Mouse (Mus musculus): ENCODE measurements around the gene Pacs2. TPM values are rescaled to one million over a fixed set of nuclear protein-coding genes. Genes with fewer than 3 reads are reported as not detected.

Gene Pacs2
- total RNA-seq, 2 experiments from 2014 or later, result 10.0 to 16.8 TPM

DNA sequence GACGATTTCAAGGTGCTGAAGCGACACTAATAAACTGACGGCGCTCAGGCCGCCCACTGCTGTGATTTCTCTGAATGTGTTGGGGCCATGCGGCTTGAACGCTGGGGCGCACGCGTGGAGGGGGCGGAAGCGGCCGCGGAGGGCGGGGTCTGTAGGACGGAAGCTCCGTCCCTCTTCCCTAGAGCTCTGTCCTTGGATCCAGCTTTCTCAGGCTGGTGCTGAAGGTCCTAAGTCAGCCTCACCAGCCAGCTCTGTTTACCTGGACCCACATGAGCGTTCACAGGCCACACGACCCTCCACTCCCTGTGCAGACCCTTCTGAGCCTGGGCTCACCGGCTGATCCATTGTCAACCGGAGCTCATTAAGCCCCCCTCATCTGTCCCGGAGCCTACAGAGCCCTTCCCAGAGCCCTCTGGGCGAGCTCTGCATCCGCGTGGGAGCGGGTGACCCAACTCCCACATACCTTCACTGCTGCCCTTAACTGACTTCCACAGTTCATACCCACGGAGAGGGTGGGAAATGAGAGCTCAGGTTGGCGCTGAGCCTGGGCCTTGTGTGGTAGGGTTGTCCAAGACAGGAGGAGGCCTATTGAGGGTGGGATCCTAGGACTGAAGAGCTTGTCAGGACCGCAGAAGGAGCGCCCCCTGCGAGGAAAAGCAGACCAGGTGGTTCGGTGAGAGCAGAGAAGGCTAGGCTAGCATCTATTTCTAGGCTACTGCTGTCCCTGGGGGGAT lies 60.2 kb downstream of the Pacs2 start, which contains the start of gene Tex22:
Gene Tex22 (plus strand): TSS at position 174 of the 734 bp plus-strand sequence.
- ATAC-seq (replicated peaks; ENCODE audit: poor library complexity), result peak; percentile 76

DNA sequence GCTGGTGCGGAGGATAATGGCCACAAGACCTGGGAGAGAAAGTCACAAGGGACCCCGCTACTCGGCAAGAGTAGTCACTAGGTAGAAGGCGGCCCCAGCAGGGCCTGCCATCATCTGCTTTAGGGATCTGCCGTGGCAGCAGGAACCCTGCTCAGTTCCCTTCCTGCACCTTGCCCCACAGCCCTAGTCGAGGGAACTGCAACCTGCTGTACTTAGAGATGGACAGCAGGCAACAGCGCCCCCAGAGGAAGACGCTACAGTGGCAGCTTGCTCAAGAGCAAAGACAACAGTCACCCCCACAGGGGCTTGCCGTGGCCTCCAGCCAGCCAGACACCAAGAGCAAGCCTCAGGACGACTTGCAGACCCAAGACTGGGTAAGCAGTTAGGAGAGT lies 60.8 kb downstream of the Pacs2 start:
- peak; percentile 90 for ATAC-seq (replicated peaks; ENCODE audit: poor library complexity)

DNA sequence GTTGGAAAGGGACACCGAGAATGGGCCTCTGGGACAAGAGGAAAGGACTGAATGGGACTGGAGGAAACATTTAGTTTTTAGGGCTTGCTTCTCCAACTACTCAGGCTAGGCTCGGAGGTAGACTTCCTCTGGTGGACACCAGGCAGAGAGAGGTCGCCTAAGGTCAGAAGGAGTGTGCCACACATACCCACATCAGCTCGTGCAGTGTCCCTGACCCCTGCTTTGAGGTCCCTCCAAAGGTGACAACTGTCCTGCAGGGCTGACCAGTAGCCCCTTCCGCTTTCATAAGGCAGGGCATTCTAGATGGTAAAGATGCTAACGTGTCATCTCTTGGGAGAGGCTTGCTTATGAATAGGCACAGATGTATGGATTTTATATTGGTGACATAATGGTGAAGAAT lies 61.2 kb downstream of the Pacs2 start:
- ATAC-seq (replicated peaks; ENCODE audit: poor library complexity), result no peak

DNA sequence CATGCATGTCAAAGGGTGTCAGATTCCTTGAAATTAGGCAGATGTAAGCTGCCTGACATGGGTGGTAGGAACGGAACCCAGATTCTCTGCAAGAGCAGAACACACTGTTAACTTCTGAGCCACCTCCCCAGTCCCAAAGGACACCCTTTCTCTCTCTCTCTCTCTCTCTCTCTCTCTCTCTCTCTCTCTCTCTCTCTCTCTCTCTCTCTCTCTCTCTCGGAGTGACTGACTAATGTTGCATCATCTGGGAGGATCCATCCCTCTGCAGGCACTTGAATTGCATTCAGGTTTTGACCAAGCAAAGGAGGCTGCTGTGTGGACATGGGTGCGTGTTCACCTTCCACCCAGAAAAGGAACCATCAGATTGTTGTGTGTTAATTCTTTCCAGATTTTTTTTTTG lies 73.0 kb downstream of the Pacs2 start:
- no peak for ATAC-seq (replicated peaks; ENCODE audit: poor library complexity)

DNA sequence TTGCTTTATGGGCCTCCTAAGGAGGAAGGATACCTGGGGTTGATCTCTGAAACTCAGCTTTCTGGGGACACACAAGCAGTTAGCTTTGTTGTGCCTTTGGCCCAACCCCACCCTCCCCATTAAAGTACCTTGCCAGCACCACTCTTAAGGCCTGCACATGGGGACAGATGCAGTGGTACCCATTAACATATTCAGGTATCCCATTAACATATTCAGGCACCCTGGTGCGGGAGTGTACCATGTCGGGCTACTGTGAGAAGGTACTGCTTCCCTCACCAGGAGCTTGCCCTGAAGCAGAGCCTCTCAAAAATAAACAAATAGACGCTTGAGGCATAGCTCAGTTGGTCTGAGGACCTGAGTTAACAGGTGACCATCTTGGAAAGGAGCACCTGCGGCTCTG lies 73.7 kb downstream of the Pacs2 start:
- ATAC-seq (replicated peaks; ENCODE audit: poor library complexity), result no peak

DNA sequence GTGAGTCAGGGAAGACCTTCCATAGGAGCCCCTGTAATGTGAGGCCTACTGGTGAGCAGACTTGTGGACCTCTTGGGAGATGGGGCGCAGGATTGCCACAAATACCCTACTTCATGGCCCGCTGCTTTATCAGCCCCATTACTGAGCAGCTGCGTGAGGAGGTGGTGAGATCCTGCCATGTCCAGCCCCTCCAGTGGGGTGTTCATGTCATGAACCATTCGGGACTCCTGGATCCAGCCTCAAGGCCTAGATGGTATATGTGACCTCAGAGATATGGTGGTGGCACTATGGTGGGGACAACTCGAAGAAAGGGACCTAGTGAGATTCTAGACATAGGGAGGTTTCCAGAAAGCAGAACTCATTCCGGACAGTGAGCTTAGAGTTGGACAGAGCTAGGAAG lies 74.8 kb downstream of the Pacs2 start:
- no peak for ATAC-seq (replicated peaks; ENCODE audit: poor library complexity)

DNA sequence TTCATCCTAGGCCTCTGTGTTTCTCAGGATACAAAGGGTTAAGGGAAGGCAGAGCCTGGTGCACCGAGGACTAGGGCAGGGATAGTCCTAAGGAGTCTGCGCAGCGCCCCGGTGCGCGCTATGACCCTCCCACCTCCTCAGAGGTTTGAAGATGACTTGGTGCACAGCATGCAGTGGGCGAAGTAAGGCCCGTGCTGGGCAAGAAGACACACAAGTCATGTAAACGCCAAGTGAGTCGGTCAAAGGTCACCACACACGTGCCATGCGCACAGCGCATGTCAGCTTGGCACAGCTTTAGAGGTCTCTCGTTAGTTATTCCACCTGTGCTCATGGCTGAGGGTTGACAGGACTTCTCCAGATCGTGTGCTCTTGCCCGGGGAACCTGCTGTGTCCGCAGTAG lies 75.7 kb downstream of the Pacs2 start:
- no peak for ATAC-seq (replicated peaks; ENCODE audit: poor library complexity)

DNA sequence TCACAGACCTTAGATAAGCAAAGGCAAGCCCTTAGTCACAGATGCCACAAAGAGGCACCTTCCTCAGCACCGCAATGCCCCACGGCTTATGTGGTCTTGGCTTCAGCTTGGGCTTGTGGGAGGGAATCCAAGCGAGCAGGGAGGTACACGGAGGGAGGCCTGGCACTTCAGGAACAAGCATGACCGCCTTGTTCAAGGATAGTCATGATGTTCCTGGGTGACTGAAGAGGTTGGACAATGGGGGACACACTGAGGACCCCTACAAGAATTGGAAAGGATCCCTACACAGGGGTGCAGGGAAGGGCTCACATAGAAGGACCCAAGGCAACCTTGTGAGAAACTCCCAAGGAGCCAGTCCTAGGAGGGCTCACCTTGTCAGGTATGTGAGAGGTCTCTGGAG lies 82.7 kb downstream of the Pacs2 start:
- ATAC-seq (replicated peaks; ENCODE audit: poor library complexity), result no peak

DNA sequence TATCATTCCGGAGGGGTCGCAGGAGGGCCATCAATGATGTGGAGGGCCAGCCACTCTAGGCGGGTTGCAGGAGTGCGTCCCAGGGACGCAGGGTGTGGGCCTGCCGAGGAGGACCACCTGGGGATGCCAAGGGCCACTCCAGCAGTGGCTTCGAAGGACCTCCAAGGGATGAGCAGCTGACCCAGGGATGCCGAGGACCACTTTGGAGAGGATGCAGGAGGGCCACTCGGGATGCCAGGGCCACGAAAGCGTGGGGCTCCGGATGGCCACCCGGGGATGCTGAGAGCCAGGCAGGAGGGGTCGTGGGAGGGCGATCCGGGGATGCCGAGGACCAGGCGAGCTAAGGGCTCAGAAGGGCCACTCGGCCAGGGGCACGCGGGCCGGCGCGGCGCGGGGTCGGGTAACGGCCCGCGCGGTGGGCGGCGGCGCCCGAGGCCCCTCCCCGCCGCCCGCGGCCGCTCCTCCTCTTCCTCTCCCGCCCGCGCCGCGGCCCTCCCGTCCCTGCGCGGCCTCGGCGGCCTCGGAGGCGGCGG lies 83.5 kb downstream of the Pacs2 start, which contains the start of gene Mta1:
Gene Mta1 (plus strand): TSS at position 530 of the 533 bp plus-strand sequence.
- peak; percentile 52 for ATAC-seq (replicated peaks; ENCODE audit: poor library complexity)

DNA sequence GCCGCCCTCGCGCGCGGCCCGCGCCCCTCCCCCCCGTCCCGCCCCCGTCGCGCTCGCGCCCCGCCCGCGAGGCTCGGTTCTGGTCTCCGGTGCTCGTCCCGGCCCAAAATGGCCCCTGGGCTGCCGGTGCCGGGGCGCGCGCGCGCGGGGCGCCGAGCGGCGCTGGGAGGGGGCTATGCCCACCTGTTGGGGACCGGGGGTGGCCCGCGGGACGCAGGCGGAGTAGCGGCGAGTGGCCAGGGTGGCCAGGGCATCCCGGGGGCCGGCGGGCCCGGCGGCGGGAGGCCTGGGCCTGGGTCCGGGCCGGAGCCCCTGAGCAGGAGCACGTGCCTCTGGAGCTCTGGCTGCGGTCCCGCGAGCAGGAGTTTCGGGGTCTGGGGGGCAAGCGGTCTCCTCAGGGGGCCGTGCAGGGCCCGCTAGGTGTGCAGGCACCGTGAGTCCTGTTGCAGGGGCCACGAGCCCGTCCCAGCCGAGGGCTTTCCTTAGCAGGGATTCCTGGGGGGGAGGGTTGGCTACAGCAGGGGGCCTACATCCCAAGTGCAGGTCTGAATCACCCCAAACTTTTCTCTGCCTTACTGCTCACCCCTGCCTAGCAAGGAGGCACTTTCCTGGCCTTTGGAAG lies 84.3 kb downstream of the Pacs2 start:
- ATAC-seq (replicated peaks; ENCODE audit: poor library complexity), result no peak

DNA sequence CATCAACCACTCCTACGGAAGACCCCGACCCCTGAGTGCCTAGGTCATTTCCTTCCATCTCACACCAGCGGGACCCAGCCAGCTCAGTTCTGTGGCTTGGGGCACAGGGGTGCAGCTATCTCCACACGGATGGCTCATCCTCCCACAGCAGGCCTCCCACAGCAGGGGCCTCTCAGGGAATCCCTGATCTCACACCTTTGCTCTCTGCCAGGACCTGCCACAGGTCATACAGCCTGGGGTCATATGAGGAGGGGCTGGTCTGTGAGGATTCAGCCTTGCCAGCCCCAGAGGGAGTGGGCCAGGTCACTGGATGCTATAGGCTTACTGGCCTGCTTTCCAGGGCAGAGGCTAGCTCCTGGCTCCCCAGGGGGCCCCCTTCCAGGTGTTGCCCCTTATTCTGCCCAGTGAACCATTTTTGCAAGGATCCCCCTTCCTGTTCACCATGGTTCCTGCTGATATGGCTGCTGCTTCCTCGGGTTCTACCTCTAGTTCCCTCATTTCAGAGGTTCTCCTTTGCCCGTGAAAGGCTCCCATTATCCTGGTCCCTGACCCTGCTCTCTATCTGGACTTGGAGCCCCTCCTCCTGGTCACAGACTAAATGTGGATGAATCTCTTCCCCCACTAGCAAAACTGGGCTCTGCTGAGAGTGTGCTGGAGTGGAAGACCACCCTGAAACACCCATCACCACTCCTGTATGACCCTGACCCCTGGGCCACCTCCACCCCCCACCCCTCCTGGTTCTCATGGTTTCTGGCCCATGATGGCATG lies 85.3 kb downstream of the Pacs2 start:
- ATAC-seq (replicated peaks; ENCODE audit: poor library complexity), result no peak

DNA sequence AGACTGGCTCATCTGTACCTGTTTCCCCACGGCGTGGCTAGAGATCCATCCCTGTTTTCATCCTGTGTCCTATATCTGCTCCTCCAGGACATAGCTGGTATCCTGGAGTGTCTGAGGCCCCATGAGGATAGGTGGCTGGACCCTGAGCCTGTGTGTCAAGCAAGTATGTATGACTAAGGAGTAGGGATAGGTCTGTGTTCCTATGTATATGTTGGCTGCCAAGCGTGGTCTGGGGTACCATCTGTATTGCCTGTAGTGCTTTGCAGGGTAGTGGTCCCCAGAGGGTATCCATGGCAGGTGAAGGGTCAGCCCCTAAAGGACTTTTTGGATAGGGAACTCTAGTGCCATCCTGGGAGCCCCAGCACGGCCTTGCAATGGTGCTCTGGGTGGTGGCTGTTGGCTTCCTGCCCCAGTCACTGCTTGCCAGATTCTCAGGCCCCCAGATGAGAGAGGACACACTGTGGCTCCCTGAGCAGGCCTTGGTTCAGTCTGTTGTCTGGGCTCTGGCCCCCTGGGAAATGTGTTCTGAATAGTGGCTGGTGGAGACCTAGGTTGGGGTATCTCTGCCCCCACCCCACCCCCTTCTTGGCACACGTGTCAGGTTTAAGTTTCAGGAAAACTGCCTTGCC lies 86.3 kb downstream of the Pacs2 start:
- no peak for ATAC-seq (replicated peaks; ENCODE audit: poor library complexity)

DNA sequence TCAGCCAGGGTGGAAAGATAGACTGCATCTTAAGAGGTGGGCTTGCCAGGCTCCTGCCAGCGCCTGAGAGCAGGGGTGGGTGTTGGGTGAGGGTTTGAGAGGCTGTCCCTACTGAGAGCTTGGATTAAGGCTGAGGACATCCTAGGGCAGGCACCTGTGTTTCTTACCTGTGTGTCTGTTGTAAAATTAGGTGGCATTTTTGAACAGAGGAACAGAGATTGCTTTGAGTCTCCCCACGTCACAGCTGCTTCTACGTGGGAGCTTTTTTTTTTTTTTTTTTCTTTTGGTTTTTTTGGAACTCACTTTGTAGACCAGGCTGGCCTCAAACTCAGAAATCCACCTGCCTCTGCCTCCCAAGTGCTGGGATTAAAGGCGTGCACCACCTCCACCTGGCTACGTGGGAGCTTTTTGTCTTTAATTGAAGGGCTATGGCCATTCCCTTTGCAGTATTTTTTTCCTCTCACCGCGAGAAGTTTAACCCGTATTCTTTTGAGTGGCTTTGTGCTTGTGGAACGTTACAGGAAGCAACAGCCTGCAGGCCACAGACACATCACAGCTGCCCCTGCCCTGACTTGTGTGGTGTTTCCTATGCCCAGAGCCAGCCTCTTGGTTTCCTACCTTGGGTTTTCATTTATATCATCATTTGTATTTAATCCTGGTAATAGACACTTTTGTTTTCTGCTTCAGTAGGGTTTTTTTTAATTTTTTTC lies 87.1 kb downstream of the Pacs2 start:
- no peak for ATAC-seq (replicated peaks; ENCODE audit: poor library complexity)

DNA sequence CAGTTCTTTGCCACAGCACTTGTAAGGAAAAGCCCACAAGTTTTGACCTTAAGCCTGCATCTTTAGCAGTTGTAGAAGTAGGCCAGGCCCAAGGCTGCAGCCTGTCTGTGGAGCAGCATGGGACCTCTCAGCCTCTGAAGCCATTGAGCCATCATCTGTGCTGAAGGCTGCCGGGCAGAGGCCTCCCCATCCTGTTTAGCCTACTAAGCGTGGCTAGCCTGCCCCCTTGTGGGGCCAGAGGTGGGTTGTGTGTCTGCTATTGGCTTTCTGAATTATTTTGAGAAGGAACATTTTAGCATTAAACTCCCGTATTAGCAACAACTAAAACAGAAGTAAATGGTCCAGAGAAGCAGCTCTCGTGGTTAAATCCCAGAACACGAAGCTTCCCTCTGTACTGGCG lies 88.2 kb downstream of the Pacs2 start:
- peak; percentile 64 for ATAC-seq (replicated peaks; ENCODE audit: poor library complexity)

DNA sequence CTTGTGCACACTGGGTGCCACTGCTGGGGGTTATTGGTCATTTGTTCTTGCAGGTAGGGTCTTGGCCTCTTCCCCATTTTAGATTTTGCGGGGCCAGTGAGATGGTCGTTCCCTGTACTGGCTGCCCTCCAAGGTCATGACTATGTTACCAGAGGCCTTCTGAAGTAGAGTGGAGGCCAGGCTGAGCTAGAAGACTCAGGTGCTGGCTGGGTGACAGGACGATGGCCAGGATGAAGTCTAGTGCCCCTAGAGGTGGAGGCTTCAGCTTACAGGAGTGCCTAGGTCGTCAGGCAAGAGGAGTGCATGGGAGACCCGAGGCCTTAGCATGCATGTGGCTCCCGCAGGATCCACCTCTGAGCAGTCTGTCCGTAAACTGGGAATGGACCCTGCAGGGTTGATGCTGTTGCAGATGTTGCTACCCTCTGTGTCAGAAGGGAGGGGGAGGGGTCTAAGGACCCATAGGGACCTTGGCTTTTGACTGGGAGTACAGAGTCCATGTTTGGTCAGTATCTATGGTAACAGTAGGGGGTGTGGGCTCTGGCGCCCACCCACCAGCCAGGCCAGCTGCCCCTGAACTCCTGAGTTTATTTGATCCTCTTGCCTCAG lies 89.6 kb downstream of the Pacs2 start:
- ATAC-seq (replicated peaks; ENCODE audit: poor library complexity), result peak; percentile 41

DNA sequence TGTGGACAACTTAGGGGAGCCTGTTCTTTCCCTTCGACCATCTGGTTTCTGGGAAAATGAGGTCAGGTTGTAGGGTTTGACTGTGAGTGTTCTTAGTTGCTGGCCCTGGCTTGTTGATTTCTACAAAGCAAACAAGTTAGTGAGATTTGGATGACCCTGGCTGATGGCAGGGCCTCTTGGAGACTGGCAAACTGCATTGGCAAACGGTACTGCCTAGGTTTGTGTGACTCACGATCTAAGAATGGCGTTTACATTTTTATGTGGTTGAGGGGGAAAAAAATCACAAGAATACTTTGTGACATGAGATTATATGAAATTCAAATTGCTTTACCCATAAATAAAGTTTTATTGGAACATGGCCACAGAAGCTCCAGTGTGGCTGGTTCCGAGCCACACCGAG lies 92.1 kb downstream of the Pacs2 start:
- ATAC-seq (replicated peaks; ENCODE audit: poor library complexity), result no peak

DNA sequence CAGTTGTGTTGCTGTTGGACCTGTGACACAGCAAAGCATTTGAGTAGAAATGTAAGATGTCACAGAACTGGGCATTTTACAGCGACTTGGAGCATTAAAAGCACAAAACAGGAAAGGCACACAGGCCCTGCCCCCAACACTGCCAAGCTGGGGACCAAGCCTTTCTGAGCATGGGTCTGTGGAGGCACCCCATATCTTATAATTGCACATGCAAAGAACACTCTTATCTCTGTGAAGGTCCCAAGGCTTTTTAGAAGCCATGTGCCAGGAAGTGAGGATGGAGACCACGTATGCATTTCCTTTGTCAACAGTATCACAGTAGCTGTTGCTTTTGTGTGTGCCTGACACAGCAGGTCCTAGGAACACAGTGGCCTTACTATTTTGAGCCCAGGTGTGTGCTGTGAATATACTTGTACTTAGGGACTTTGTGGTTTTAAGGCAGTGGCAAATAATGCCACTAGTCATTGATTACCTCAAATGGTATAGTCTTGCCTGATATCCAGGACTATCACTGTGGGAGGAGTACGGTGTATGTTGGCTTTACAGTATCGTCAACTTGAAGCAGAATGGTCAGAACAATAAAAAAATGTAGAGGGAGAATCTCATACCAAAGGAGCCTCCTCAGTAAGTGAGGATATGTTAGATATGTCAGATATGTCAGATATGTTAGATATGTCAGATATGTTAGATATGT lies 93.3 kb downstream of the Pacs2 start:
- peak; percentile 84 for ATAC-seq (replicated peaks; ENCODE audit: poor library complexity)

DNA sequence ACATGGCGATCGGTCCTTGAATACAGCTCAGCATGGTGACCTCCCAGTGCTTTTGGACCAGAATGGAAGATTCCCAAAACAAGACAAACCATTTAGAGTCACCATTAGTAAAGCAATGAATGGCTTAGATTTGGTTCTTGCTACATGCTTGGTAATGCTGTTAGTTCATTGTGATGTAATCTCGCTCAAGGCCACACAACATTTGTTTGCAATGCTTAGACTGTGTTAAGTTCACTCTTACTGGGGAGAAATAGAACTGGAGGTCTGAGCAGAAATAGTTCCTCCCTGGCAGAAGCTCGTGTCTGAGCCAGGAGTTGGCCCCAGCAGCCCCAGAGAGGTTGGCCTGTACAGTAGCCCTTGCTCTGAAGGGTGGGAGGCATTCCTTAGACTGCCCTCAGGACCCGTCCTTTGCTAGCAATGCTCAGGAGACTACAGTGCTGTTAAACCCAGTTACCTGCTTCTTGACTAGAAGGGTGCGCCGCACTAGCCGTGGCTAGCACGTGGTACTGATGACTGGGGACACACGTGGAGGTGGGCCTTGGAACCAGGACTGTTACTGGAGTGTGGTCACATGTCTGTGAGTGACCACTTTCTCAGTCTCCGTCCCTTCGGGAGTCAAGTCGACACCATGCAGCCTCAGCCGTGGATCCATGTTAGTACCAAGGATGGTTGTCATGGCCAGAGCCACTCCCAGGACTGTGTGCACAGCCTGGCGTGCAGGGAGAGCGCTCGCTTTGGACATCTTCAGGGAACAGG lies 94.4 kb downstream of the Pacs2 start:
- no peak for ATAC-seq (replicated peaks; ENCODE audit: poor library complexity)

DNA sequence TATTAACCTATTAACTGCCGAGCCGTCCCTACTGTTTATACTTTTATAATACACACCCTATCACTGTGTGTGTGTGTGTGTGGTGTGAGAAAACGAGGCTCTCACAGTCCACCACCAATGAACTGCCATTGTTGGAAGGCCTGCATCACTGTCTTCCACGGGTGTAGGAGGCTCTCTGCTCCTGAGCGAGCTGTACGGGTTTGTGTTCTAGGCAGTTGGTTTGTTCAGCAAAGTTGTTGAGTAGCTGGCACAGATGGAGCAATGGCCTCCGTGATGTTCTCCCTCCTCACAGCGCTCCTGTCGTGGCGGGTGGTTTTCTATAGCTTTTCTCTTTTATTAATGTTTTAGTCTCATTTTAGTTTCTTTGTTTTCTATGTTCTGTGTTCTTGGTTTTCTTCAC lies 95.5 kb downstream of the Pacs2 start:
- ATAC-seq (replicated peaks; ENCODE audit: poor library complexity), result no peak
